Mouse (Mus musculus): ENCODE data around the gene Camk1d. TPM values are rescaled to one million over a fixed set of nuclear protein-coding genes. Genes with fewer than 3 reads are reported as not detected.
"Not testable (repeated sequence)": the region's sequence is repeated elsewhere in the genome, so short reads cannot be mapped to it uniquely, and the experiment has no call there.

Camk1d gene
- polyA plus RNA-seq, 1 experiment from 2014 or later, result 1.4 TPM

DNA sequence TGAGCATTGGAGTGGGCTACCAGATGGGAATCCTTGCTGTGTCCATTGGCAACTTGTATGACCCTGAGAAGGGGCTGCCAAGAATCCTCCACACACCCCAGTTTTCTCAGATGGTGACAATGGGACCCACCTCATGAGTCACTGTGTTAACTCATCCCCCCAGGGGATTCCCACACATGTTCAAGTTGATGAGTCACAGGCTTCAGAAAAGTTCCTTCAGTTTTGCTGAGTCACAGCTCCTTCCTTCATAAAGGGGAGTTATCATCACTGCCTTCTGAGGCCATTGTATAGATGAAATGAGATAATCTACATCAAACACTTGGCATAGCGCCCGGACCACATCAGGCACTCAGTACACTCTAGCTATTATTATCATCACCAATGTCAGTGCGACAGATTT lies 99.4 kb downstream of the Camk1d start:
- WGBS, result 98% methylated on average over 3 of the region's 3 CpGs
- H3K4me3 ChIP-seq, result no peak overlapping the region
- H3K9me3 ChIP-seq (replicated peaks), result no peaks in the 10 kb centered on the region
- no peaks in the 10 kb centered on the region for H3K36me3 ChIP-seq
- no peaks in the 10 kb centered on the region for H3K27me3 ChIP-seq (ENCODE audit: low read depth, poor library complexity, severe bottlenecking)
- H3K27ac ChIP-seq (replicated peaks), result peak overlapping the region; percentile 82; the same call in 1 of the 2 replicates
- peaks cover 32% of the 10 kb centered on the region for H3K4me1 ChIP-seq
- DNase-seq (ENCODE audit: low spot score), result peak; percentile 20

DNA sequence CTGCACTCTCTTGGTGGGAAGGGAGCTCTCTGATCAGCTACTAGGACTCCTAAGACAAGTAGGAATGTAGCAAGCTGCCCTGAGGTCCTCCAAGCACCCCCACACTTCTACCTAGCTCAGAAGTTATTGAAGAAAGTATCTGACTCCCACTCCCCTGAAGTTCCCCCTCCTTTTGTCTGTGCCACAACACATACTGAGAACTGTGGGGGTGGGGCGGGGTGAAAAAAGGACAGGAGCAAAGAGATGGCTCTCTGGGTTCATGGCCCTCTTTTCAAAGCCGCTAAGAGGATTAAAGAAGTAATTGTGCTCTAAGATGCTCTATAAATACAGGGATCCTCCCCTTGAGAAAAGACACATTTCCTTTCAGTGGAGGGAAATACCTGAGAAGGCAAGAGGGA lies 100.0 kb downstream of the Camk1d start:
- Histone ChIP-seq H3K4me3 (0 out of 2 replicates have a peak overlapping the region, but pooled peaks have one; percentile 5), H3K27ac (replicated peaks) (peak overlapping the region; percentile 82), H3K9me3 (replicated peaks) (no peaks in the 10 kb centered on the region), H3K27me3 (ENCODE audit: low read depth, poor library complexity, severe bottlenecking) (no peaks in the 10 kb centered on the region), H3K4me1 (peaks cover 32% of the 10 kb centered on the region), H3K36me3 (no peaks in the 10 kb centered on the region)
- WGBS, result 10% methylated on average over 2 of the region's 2 CpGs
- DNase-seq (ENCODE audit: low spot score), result peak; percentile 62

DNA sequence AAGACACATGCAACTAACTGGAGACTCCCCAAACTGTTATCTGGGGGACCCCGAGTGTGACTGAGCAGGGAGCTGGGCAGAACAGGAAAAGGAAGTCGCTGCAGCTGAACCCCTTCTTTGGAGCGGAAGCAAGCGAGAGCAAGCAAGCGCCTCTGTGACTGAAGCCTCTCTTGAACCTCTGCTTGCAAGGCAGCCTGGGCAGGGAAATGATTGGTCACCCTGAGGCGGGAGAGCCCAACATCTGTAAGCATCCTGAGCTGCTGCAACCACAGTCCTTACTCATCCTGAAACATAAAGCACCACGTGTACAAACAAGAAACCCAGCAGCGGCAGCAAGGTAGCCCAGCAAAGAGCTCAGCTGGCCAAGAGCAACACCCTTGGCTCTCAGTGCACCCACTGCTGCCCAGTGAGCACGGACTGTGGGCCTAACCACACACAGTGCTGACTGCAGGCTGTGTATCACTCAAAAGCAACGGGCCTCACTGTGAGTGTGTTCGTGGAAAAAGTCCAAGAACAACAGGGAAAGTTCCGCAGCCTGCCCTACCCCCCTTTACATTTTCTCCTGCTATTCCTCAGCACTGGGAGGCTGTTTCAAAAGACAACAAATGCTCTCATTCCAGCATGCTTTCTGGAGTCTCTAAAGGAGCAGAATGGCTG lies 100.5 kb downstream of the Camk1d start:
- DNase-seq (ENCODE audit: low spot score), result peak; percentile 44
- peak overlapping the region; percentile 82 for H3K27ac ChIP-seq (replicated peaks)
- WGBS, result 22% methylated on average over 12 of the region's 12 CpGs

GRCm38 (mm10) chr2:5611601-5612000 lies 102.7 kb downstream of the Camk1d start:
- Histone ChIP-seq H3K36me3 (no peaks in the 10 kb centered on the region), H3K4me3 (no peak overlapping the region), H3K27me3 (ENCODE audit: low read depth, poor library complexity, severe bottlenecking) (no peaks in the 10 kb centered on the region), H3K4me1 (peaks cover 41% of the 10 kb centered on the region), H3K27ac (replicated peaks) (no peak overlapping the region), H3K9me3 (replicated peaks) (no peaks in the 10 kb centered on the region)
- WGBS, result 75% methylated on average over 1 of the region's 1 CpGs
- no peak for DNase-seq (ENCODE audit: low spot score)

More for the DNA sequence above, 100.5 kb downstream of the Camk1d start:
- peaks cover 32% of the 10 kb centered on the region for H3K4me1 ChIP-seq
- H3K27me3 ChIP-seq (ENCODE audit: low read depth, poor library complexity, severe bottlenecking), result no peaks in the 10 kb centered on the region
- 0 out of 2 replicates have a peak overlapping the region, but pooled peaks have one; percentile 5 for H3K4me3 ChIP-seq
- H3K9me3 ChIP-seq (replicated peaks), result no peaks in the 10 kb centered on the region
- H3K36me3 ChIP-seq, result no peaks in the 10 kb centered on the region

GRCm38 (mm10) chr2:5610521-5610920 lies 103.8 kb downstream of the Camk1d start:
- WGBS, result 84% methylated on average over 4 of the region's 4 CpGs
- H3K4me1 ChIP-seq, result peaks cover 41% of the 10 kb centered on the region
- H3K9me3 ChIP-seq (replicated peaks), result no peaks in the 10 kb centered on the region
- no peak overlapping the region for H3K27ac ChIP-seq (replicated peaks)
- H3K36me3 ChIP-seq, result no peaks in the 10 kb centered on the region
- DNase-seq (ENCODE audit: low spot score), result no peak
- H3K27me3 ChIP-seq (ENCODE audit: low read depth, poor library complexity, severe bottlenecking), result no peaks in the 10 kb centered on the region
- H3K4me3 ChIP-seq, result no peak overlapping the region

DNA sequence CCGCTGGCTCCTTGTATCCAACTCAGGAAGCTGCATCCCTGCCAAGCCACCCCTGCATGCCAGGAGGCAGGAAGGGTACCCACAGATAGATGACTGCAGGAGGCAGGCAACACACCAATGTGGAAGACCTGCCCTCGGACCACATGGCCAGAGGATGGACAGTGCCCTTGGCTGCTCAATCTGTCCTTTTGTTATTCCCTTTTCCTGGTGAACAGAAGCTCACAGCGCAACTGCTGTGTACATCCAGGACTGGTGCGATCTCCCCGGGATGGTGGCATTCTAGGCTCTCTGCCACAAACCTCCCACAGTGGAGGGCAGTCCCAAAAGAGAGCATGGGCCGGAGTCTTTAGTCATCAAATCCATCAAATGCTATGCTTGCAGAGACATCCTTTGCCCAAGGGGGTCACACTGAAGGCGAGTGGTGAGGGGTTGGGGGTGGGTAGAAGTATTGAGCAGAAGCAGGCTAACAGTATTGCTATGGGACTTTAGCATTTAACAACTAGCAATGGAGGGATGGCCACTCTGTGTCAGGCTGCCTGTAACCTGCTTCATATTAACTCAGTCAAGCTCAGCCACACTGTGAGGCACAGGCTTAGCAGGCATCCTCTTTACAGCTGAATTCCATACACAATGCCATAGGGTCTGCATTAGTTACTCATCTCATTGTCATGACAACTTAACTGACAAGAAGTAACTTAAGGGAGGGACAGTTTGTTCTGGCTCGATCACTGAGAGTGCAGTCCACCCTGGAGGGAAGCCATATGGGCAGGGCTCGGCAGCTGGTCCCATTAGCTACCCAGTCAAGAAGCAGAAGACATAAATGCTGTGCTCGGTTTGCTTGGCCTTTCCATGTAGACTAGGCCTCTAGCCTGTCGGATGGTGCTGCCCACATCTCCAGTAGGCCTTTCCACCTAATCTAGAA lies 106.1 kb downstream of the Camk1d start:
- Histone ChIP-seq H3K9me3 (replicated peaks) (no peaks in the 10 kb centered on the region), H3K27me3 (ENCODE audit: low read depth, poor library complexity, severe bottlenecking) (no peaks in the 10 kb centered on the region), H3K36me3 (no peaks in the 10 kb centered on the region), H3K4me3 (no peak overlapping the region), H3K4me1 (peaks cover 21% of the 10 kb centered on the region), H3K27ac (replicated peaks) (no peak overlapping the region)
- DNase-seq (ENCODE audit: low spot score), result no peak
- 87% methylated on average over 11 of the region's 11 CpGs for WGBS

- H3K9me3 ChIP-seq (replicated peaks), result no peaks in the 10 kb centered on the region
- H3K27me3 ChIP-seq (ENCODE audit: low read depth, poor library complexity, severe bottlenecking), result no peaks in the 10 kb centered on the region
- H3K4me3 ChIP-seq, result no peak overlapping the region
- peaks cover 20% of the 10 kb centered on the region for H3K4me1 ChIP-seq
- no peak overlapping the region for H3K27ac ChIP-seq (replicated peaks)
- no peaks in the 10 kb centered on the region for H3K36me3 ChIP-seq
- no peak for DNase-seq (ENCODE audit: low spot score)
- WGBS, result 90% methylated on average over 3 of the region's 3 CpGs
Observed at GRCm38 (mm10) chr2:5605849-5606248, 108.5 kb downstream of the Camk1d start.

GRCm38 (mm10) chr2:5602044-5602443 lies 112.3 kb downstream of the Camk1d start:
- Histone ChIP-seq H3K9me3 (replicated peaks) (no peaks in the 10 kb centered on the region), H3K27ac (replicated peaks) (peak overlapping the region; percentile 49; the same call in 1 of the 2 replicates), H3K4me1 (peaks cover 19% of the 10 kb centered on the region), H3K4me3 (no peak overlapping the region), H3K36me3 (no peaks in the 10 kb centered on the region), H3K27me3 (ENCODE audit: low read depth, poor library complexity, severe bottlenecking) (no peaks in the 10 kb centered on the region)
- 87% methylated on average over 1 of the region's 1 CpGs for WGBS
- DNase-seq (ENCODE audit: low spot score), result no peak

DNA sequence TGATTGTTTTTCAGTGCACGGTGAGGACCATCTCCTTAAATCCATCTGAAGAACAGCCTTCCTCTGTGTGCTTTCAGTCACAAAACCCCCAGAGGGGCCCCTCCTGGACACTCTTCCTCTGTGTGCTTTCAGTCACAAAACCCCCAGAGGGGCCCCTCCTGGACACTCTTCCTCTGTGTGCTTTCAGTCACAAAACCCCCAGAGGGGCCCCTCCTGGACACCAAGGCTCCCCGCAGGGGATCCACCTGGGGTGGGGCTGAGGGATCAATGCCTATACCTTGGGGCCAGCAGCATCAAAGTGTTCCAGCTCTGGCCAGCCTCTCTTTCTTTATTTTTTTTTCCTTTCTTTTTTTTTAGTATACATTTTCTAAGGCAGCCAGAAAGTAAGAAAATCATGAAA lies 113.1 kb downstream of the Camk1d start:
- Histone ChIP-seq H3K4me1 (peaks cover 27% of the 10 kb centered on the region), H3K27ac (replicated peaks) (peak overlapping the region; percentile 49)
- H3K36me3 ChIP-seq; H3K4me3 ChIP-seq; H3K9me3 ChIP-seq (replicated peaks); DNase-seq (ENCODE audit: low spot score); H3K27me3 ChIP-seq (ENCODE audit: low read depth, poor library complexity, severe bottlenecking): not testable (repeated sequence)
- 9% methylated on average over 2 of the region's 2 CpGs for WGBS

GRCm38 (mm10) chr2:5600183-5600962 lies 113.9 kb downstream of the Camk1d start:
- Histone ChIP-seq H3K4me3 (no peak overlapping the region), H3K4me1 (peaks cover 35% of the 10 kb centered on the region), H3K27ac (replicated peaks) (peak overlapping the region; percentile 42; the same call in 1 of the 2 replicates), H3K27me3 (ENCODE audit: low read depth, poor library complexity, severe bottlenecking) (no peaks in the 10 kb centered on the region), H3K36me3 (no peaks in the 10 kb centered on the region), H3K9me3 (replicated peaks) (no peaks in the 10 kb centered on the region)
- WGBS, result 79% methylated on average over 8 of the region's 8 CpGs
- DNase-seq (ENCODE audit: low spot score), result no peak

- no peak for DNase-seq (ENCODE audit: low spot score)
- H3K4me1 ChIP-seq, result peaks cover 36% of the 10 kb centered on the region
- WGBS, result 78% methylated on average over 4 of the region's 4 CpGs
- no peaks in the 10 kb centered on the region for H3K9me3 ChIP-seq (replicated peaks)
- no peaks in the 10 kb centered on the region for H3K36me3 ChIP-seq
- H3K27me3 ChIP-seq (ENCODE audit: low read depth, poor library complexity, severe bottlenecking), result no peaks in the 10 kb centered on the region
- H3K4me3 ChIP-seq, result no peak overlapping the region
- no peak overlapping the region for H3K27ac ChIP-seq (replicated peaks)
Observed at GRCm38 (mm10) chr2:5599713-5600112, 114.6 kb downstream of the Camk1d start.

GRCm38 (mm10) chr2:5598533-5598932 lies 115.8 kb downstream of the Camk1d start:
- Histone ChIP-seq H3K4me1 (peaks cover 36% of the 10 kb centered on the region), H3K4me3 (no peak overlapping the region), H3K27ac (replicated peaks) (no peak overlapping the region), H3K36me3 (no peaks in the 10 kb centered on the region), H3K27me3 (ENCODE audit: low read depth, poor library complexity, severe bottlenecking) (no peaks in the 10 kb centered on the region), H3K9me3 (replicated peaks) (no peaks in the 10 kb centered on the region)
- WGBS, result 90% methylated on average over 5 of the region's 5 CpGs
- no peak for DNase-seq (ENCODE audit: low spot score)

Data from midbrain, embryonic 10.5 days (tissue).